Mouse (Mus musculus): ENCODE data around the gene Camta1.

DNA sequence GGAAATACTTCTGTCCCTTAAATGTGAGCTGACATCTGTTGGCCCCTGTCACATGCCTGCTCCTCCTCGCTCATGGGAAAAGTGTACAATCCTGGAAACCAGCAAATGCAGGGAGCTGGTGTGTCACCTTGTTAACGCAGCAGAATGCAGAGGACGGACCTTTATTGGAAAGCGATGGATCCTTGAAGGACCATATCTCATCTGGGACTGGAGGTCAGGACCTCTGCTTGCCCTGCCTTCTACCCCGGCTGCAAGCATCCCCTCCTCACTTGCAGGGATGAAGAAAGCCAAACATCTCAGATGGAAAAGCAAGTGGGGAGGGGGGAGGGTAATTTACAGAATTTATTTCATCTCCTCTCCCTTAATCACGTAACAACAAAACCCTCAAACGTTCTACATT, 423.1 kb downstream of the Camta1 start:
- TF ChIP-seq CTCF (IDR thresholded peaks at IDR 0.05; ENCODE audit: low read depth) (no peak), EP300 (IDR thresholded peaks at IDR 0.05; ENCODE audit: low read depth) (no peak)
